Mouse (Mus musculus) neutrophil, adult 5-6 weeks (primary cell): ENCODE results near the gene Gpr37l1. TPM values are rescaled to one million over a fixed set of nuclear protein-coding genes. Genes with fewer than 3 reads are reported as not detected.
A peak's percentile ranks its signal among the peaks of the same experiment; 100 is the strongest.

Experiments used
- ATAC-seq: fragments of 151-379, 151-347 bp; 2 replicates; pipeline ENCODE4 v1.8.0; 2017; ENCODE audit warnings: mild to moderate bottlenecking, moderate TSS enrichment; ENCODE audit not compliant: insufficient number of reproducible peaks, poor library complexity, low FRiP score, severe bottlenecking; ENCODE audit errors: extremely low read depth
- total RNA-seq: library from RNA; stranded (forward); fragments of 200-1000 nt; gene quantifications from 2 replicates; pipeline ENCODE4 v1.2.3, GENCODE M21; 2017

The Gpr37l1 gene
- total RNA-seq, 1 experiment from 2014 or later = not detected

DNA sequence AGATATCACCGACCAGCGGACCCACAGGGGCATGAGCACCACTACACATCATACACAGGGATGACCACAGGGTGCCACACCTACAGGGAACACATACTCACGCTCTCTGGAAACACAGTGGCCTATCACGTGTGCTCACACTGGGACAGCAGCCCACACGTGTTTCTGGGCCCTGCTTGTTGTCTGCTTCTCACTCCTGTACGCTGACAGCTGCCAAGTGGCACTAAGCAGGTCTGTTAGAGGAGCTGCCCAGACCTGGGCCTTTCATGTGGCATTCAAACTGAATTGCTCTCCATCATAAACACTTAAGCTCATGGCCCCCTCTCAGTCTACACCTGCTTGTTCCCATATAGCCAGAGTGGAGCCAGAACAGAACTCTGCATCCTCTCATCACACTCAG is 11.2 kb downstream of the Gpr37l1 start:
- no peak for ATAC-seq

DNA sequence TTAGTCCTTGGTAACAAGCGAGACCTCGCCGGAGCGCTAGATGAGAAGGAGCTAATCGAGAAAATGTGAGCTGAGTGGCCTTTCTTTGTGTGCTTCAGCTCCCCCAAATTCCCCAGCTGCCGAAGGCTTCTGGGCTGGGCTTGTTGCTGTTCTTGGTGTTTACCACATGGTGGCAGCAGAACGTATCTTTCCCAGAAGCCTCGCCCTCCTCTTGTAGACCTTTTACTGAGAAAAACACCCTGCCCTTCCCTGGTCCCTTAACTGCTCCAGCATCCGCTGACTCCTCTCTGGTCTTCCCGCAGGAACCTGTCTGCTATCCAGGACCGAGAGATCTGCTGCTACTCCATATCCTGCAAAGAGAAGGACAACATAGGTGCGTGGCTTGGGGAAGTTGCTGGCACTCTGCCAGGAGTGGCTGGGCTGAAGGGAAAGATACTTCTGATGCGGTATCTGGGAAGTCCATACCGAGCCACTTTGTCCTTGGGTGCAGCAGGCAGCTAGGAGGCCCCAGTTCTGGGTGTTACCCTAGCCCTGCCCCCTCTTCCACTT is 13.0 kb downstream of the Gpr37l1 start:
- peak; percentile 78 for ATAC-seq

DNA sequence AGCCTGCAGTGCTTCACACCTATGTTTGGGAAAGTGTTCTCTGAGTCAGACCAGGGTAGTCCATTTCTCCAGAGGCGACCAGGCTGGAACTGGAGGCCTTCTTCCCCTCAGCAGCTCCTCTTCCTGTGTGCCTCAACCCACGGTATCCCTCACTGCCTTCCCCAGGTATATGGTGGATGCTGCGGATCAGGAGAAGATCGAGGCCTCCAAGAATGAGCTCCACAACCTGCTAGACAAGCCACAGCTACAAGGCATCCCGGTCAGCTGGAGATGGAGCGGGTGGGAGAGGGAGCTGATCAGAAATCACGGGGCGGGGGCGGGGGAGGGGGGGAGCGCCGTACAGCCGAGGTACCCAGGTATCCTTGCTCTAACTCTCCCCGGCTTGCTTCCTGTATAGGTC is 13.5 kb downstream of the Gpr37l1 start:
- no peak for ATAC-seq

DNA sequence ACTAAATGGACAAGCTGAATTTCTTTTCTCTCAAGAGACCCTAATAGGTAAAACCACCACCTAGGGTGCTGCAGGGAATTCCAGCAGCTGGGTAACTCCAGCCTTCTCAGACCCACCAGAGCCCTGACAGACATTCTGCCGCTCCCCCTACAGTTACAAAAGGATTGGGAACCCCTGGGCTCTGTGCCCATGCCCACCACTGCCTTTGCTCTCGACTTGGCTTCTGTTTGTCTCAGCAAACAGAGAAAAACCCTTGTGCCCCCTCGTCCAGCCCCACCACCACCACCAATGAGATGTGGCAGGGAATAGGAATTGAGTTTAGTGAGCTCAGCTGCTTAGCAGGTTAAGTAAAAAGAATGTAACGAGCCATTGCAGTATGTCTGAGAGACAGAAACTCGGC is 18.5 kb downstream of the Gpr37l1 start:
- no peak for ATAC-seq

DNA sequence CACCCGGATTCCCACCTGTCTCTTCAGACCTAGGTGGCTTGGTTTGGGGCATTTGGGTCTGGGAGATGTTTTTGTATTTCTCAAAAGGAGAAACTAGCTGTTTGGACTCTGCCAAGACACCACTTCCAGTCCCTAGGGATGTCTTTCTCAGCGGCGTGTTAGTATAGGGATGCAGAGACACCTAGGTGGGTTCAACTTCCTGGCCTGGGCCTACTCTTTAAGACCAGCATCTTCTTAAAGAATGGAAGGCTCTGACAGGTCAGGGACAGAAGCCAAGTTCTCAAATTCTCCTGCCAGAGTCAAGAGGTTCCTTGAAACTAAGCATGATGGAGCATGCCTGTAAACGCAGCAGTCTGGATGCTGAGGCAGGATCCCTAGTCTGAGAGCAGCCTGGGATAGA is 19.0 kb downstream of the Gpr37l1 start:
- ATAC-seq = no peak

DNA sequence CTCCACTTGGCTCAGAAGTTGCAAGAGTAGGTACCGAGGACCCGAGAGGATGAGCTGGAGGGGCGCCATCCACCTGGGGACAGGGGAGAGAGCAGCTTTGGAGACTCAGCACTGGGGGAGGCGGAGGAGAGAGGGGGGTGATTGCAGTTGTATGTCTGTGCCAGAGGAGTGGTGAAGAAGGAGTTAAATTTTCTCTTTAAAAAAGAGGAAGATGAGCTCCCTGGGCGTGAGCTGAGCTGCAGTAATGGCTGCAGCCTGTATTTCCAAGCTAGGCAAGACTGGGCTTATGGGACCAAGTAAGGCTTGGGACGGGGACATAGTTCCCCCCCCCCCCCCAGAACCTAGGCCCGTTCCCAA is 19.8 kb downstream of the Gpr37l1 start:
- peak; percentile 56 for ATAC-seq

DNA sequence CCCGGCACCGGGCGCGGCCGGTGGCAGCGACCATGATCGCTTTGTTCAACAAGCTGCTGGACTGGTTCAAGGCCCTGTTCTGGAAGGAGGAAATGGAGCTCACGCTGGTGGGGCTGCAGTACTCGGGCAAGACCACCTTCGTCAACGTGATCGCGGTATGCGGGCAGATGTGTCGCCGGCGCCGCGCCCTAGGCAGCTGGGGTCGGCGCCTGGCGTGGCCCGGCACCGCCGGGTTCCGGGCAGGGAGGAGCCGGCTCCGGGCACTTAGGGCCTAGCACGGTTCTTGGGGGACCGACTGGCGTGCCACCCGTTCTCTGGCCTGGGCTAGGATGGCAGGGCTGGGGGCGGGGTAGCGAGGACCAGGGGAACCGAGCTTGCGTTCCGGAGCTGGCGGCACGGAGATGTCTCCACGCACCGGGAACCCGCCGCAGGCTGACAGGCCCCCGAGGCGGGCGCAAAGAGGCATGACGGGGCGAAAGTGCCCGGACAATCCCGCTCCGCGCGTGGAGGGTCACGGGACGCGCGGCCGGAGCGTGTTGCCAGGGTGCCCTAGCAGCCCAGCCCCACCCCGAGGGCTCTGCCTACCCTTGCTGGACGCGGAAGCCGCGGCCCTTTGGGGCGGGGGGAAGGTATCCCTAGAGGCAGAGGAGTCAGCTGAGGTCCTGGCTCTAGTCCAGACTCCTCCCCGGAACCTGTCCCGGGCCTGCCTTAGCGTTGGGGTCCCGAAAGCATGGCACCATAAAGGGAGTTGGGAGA is 20.4 kb downstream of the Gpr37l1 start:
- peak; percentile 62 for ATAC-seq

DNA sequence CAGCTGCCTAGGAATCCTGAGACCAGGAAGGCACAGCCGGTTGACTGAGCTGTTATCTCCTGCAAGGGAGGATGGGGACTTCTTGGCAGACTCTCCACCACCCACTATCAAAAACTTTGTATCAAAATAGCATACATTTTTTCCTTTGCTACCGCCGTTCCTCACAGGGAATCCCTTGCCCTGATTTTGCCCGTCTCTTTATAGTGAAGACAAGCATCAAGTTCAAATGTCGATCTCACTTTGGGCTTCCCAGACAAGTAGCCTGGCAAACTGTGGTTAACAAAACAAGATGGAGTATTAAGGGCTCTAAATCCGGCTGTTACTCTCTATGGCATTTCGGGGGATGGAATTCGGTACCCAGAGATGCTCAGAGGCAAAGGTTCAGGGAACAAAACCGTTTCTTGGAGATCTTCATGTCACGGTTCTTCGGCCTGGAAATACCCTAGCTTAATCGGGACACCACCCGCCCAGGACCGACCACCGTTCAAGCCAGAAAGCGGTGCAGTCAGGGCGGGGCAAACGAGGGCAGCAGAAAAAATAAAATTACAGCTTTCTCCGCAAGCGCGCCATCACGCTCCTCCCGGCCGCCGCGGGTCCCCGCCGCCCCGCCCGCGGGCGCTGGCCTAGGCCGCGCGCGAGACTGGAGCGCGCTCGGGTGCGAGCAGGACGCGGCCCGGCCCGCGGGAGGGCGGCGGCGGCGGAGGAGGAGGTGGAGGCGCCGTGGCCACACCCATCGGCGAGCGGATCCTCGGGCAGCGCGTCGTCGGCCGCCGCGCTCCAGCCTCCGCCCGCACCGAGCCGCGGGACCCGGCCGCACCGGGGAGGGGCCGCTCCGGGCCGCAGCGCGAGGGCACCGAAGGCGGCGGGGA is 21.2 kb downstream of the Gpr37l1 start, which contains the start of gene Arl8a:
Gene Arl8a, plus strand, starts transcription at position 748 of the 869 bp plus-strand sequence.
- peak; percentile 54 for ATAC-seq

DNA sequence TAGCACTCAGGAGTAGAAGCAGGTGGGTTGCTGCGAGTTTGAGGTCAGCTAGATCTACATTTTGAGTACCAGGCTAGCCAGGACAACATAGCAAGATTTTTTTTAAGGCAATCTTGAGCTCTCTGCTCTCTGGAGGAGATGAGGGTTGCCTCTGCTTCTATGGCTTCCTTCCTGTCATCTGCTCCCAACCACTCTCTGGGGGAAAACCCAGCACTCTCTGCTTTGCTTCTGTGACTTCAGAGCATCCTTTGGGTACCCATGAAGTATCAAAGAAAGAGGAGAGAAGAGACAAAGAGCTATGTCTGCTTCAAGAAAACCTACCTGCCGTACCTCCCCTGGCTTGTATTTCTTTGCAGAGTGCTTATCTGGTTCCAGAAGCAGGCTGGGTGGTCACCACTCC is 23.5 kb downstream of the Gpr37l1 start:
- no peak for ATAC-seq

DNA sequence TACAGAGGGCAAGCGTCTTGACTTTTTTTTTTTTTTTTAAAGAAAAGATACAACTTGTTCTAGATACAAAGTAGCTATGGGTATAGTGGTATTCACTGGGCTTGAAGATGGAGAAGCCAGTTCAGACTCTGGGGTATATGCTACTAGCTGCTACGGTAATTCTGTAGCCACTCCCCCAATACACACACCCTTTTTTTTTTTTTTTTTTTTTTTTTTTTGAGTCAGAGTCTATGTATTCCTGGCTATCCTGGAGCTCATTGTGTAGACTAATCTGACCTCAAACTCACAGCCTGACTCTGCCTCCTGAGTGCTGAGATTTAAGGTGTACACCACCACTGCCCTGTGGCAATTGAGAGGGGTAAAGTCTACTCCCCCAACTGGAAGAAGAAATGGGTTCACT is 25.0 kb downstream of the Gpr37l1 start:
- no peak for ATAC-seq

DNA sequence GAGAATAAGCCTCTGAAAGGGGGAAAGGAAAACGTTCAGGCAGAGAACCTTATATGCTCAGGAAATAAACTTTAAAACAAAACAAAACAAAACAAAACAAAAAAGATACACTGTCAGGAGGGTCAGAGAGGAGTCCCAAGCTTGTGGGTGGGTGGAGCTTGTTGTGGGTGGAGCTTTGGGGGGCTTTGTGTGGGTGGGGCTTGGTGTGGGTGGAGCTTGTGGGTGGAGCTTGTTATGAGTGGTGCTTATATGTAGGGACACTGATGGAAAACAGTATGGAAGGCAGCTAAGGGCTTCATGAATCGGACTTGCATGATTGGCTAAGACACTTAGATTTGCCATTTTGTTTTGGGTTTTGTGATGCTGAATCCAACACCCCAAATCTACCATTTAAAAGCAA is 27.6 kb downstream of the Gpr37l1 start:
- no peak for ATAC-seq

DNA sequence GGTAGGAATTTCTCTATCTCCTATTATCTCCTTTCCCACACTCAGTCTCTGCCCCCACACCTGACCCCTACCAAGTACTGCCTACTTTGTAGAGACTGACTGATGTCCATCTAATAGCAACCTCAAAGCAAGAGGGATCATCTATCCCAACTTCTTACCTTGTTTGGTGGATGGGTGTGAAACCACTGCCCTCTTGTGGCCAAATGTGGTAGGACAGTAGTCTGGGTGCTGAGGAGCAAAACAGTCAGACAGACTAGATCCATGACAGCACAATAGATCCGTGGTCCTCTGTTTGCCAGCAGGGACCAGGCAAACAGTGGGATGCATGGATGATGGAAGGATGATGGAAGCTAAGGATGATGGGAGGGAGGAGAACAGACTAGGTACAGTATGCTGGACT is 31.0 kb downstream of the Gpr37l1 start:
- peak; percentile 58 for ATAC-seq

DNA sequence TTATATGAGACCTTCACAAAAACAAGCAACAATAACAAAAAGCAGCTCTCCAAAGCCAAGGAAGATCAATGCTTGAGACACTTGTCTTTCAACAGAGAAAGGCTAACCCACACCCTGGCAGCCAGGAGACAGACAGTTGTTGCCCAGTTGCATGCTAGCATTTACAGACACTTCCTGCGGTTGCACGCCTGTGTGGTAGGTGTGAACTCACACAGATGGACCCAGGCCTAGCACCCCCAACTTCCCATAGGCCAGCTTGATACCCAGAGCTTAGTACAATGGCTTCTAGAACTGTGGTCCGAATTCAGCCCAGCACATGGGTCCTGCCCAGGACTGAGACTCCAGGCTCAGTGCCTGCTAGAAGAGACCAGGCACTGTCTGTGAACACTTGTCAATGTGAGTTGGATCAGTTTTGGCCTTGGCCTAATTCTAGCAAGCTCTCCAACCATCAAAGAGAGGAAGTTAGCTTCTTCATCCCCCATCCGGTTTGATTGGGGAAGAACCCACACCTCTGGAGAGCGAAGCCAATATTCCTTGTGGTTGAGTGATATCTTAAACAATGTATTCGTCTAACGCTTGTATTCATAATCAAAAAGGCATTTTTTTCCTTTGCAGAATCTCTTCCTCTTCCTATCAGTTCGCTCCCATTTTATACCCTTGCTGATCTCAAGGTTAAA is 32.2 kb downstream of the Gpr37l1 start:
- ATAC-seq = no peak

DNA sequence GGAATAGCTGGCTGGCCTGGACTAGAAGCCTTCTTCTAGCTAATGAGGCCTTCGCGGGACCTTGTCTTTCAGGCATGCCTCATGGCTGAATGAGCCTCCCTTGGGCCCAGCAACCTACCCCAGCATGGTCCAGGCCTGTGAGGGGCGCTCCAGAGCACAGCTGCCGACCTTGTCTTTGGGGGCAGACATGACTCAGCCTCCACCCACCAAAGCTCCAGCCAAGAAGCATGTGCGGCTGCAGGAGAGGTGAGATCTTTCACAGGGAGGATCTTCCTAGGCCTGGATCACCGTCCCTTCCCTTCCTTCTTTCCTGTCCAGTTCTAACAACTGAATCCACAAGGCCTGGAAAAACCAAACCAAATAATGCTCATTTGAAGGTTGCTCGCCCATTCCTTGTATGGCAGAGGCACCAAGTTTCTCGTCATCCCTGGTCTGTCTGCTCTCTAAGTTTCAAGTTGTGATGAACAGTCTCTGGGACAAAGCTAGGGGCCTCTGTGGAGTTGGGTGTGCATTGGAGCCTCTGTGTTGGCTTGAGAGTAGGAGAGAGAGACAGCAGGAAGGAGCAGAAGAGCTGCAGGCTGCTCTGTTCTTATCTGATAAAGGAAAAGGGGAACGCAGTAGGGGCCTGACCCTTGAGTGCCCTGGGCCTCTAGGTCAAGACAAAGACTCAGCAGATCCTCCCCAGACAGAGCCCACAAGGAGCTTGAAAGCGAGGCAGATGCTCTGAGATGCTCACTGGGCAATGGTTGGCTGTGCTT is 33.6 kb downstream of the Gpr37l1 start:
- no peak for ATAC-seq

DNA sequence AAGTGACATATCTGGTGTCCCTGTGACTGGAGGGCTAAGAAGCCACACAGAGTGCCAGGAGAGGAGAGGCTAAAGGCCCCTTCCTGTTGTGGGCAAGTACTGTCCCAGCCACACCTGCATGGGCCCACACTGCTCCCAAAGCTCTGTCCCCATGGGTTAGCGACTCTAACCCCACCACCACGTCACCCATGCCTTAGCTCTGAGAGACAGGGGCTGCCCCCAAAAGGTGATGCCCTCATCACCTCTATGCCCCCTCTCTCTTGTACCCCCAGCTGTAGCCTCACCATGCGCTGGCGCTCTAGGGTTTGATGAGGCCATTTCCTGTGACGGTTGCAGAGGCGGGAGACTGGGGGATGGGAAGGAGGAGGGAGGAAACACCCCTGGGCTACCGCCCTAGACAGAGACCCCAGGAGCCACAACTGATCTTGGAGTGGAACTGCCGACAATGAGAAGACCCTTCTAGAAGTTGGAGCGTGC is 34.5 kb downstream of the Gpr37l1 start:
- no peak for ATAC-seq

DNA sequence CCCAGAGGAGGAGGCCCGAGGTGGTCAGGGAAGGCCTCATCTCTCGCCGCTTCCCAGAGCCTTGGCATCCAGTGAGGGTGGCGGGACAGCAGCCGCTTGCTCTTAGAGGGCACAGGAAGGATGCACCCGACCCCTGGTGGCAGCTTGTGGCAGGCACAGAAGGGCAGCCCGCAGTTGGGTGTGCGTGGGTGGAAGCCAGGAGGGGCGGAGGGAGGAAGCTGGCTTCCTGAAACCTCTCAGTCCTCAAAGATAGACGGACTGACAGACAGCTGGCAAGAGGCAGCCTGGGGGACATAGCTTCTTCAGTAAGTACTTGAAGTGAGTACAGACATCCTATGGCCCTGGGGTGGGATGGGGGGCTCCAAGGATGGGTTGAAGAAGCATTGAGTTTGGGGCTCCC is 35.0 kb downstream of the Gpr37l1 start, which contains the start of gene Ptpn7:
Gene Ptpn7, plus strand, starts transcription at position 228 of the 400 bp plus-strand sequence.
- peak; percentile 81 for ATAC-seq

DNA sequence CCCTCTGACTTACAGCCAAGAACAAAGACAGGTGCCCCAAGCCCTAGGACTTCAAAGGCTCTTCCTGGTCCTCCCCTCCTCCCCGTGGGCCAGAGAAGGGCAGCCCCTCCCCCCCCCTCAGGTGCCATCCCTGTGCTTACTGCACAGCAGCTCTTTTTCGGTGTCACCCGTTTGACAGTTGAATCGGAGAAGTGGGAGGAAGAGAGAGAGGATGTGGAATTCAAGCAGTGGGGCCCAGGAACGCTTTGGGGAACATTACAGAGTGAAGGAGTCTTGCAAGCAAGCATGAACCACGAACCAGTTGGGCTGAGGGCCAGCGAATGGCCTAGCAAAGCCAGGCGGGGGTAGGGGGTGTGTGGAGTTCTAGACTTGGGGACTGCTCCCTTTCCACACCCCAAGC is 35.9 kb downstream of the Gpr37l1 start:
- no peak for ATAC-seq

DNA sequence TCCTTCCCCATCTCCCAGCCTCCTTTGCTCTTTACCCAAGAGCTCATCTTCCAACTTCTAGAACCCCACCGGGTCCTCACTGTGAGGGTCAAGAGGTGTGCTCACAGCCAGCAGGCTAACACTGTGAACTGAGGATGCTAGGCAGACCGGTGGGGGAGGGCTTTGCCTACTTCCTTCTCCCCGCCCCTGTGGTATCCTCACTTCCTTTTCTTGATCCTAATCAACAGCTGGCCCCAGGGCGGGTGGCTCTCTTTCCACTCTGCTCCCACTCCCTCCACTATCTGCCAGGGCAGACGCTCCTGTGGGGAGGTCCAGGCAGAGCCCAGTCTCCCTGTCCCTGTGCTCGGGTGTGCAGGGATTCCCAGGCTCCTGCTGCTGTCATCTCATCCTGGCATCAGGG is 36.4 kb downstream of the Gpr37l1 start:
- peak; percentile 51; the same call in 1 of the 2 replicates for ATAC-seq
